Mouse (Mus musculus) B cell, adult 67 days (primary cell): ENCODE results near the gene Tmem132e. TPM values are rescaled to one million over a fixed set of nuclear protein-coding genes. Genes with fewer than 3 reads are reported as not detected.

ENCODE experiments used
- total RNA-seq, 2 experiments: library from RNA; stranded (reverse); gene quantifications; 4 replicates each; pipeline ENCODE4 v1.2.4; 2023

The Tmem132e gene
- under 1 TPM; 0.59 to 0.96 TPM for total RNA-seq

GRCm38 (mm10) chr11:82388371-82389313, at the start of gene Tmem132e:
Gene Tmem132e, plus strand, starts transcription at chr11:82388900.

Other genes with a start within 250 kb of the Tmem132e start
- not detected for gene Ccl1, start 83.2 kb upstream of the Tmem132e start, total RNA-seq